Mouse (Mus musculus) ES-E14 (cell line): ENCODE measurements at regions not wholly inside any gene's neighbourhood (a gene's known extent, or its start where the extent isn't known, plus 50 kb on each side); places are given as distances from the start of the nearest gene placed in this dataset.

Experiments
- CHD2 ChIP-seq: IDR thresholded peaks from 2 replicates; pipeline ENCODE4 v1.6.1; 2014; ENCODE audit warnings: mild to moderate bottlenecking, low read depth, low read length, inconsistent platforms
- HCFC1 ChIP-seq: IDR thresholded peaks from 2 replicates; pipeline ENCODE4 v1.6.1; 2012; ENCODE audit warnings: low read length, inconsistent platforms, borderline replicate concordance; ENCODE audit not compliant: insufficient read depth
- MAFK ChIP-seq: IDR thresholded peaks from 2 replicates; pipeline ENCODE4 v1.6.1; 2014; ENCODE audit warnings: mild to moderate bottlenecking, low read depth, low read length, inconsistent platforms; ENCODE audit not compliant: insufficient read depth
- ZC3H11A ChIP-seq: IDR thresholded peaks from 2 replicates; pipeline ENCODE4 v1.6.1; 2012; ENCODE audit warnings: low read depth, mild to moderate bottlenecking, inconsistent platforms, low read length, borderline replicate concordance
- ZNF384 ChIP-seq: IDR thresholded peaks from 2 replicates; pipeline ENCODE4 v1.6.1; 2012; ENCODE audit warnings: low read depth, low read length, inconsistent platforms

- TF ChIP-seq CHD2: no peak
- TF ChIP-seq ZC3H11A: no peak
- TF ChIP-seq HCFC1: no peak
- no peak for TF ChIP-seq MAFK
- no peak for TF ChIP-seq ZNF384
Measured at GRCm38 (mm10) chr12:13709806-13710205, 440.9 kb downstream of the Nbas start.
